Mouse (Mus musculus) olfactory bulb, adult 2 months (tissue): ENCODE data around the gene Mrtfa.

Experiments used
- CTCF ChIP-seq: fragments of 200-500 bp; IDR thresholded peaks from 2 replicates; pipeline ENCODE4 v1.5.1; 2012; ENCODE audit warnings: low read depth, mild to moderate bottlenecking, low read length, moderate library complexity; ENCODE audit not compliant: insufficient read depth
- POLR2A ChIP-seq: fragments of 200-500 bp; IDR thresholded peaks from 2 replicates; pipeline ENCODE4 v1.6.1; 2012; ENCODE audit warnings: mild to moderate bottlenecking, low read depth, low read length, moderate library complexity; ENCODE audit not compliant: insufficient read depth

GRCm38 (mm10) chr15:81175633-81176032, 14.9 kb downstream of the Mrtfa start:
- TF ChIP-seq POLR2A: no peak
- TF ChIP-seq CTCF: no peak
